Mouse (Mus musculus): ENCODE measurements around the gene Hs3st3b1.

The Hs3st3b1 gene

DNA sequence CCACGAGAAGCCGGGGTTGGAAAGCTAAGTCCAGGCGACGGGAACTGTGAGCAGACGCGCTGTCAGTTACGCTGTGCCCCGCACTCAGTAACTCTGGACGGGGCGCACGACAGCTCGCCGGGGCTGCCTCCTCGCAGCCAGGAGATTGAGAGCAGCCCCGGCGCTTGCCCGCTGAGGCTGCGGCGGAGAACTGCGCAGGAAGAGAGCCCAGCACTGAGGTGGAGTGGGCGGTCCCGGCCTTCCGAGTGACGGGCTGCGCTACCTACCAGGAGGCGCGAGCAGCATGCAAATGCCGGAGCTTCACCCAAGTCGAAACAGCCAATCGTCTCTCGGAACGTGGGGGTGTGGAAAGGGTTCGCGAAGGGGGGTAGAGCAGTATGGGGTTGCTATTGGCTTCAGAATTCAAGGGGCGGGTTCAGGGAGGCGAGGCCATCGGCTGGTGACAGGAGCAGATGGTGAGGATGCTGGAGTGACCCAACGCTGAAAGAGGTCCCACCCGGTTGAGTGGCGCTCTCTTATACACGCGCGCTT, at the start of gene Hs3st3b1:
TSS of gene Hs3st3b1 (minus strand) at position 200 of the 531 bp plus-strand sequence.
- peak; percentile 76 for DNase-seq (ENCODE audit: low spot score)

- DNase-seq (ENCODE audit: low spot score): no peak
Measured at GRCm38 (mm10) chr11:63971462-63971861, 49.4 kb upstream of the Hs3st3b1 start.

- no peak for DNase-seq (ENCODE audit: low spot score)
Measured at GRCm38 (mm10) chr11:63970818-63971217, 48.7 kb upstream of the Hs3st3b1 start.

GRCm38 (mm10) chr11:63969205-63969910, 47.3 kb upstream of the Hs3st3b1 start:
- DNase-seq (ENCODE audit: low spot score): peak; percentile 21

GRCm38 (mm10) chr11:63968388-63969035, 46.4 kb upstream of the Hs3st3b1 start:
- no peak for DNase-seq (ENCODE audit: low spot score)

DNA sequence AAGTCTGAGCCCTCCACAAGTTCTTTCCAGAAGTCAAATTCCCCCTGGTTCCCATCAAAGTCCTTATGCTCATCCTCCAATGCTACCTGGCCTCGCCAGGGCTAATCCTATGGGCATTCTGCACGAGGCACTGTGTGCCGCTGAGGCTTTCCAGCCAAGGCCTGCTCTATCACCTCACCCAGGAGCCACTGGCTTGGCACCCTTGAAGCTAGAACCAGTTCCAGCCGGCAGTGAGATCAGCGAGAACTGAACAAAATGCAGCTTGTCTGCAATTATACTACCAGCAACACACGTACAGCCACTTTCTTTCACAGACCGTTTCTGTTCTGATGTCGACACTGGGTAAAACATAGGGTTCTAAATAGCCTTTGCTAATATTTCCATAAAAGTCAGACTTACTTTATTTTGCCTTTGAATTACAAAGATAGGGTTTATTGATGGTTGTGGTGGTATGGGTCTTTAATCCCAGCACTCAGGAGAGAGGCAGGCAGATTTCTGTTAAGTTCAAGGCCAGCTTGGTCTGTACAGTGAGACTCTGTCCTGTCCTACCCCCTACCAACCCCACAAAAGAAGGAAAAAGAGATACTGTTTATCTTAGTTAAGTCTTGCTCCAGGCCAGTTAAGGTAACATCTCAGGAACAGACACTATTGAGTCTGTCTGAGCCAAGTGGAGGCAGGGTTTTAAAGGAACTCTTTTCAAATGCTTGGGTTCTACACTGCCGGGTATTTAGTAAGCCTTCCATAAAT, 45.7 kb upstream of the Hs3st3b1 start:
- DNase-seq (ENCODE audit: low spot score): no peak

DNA sequence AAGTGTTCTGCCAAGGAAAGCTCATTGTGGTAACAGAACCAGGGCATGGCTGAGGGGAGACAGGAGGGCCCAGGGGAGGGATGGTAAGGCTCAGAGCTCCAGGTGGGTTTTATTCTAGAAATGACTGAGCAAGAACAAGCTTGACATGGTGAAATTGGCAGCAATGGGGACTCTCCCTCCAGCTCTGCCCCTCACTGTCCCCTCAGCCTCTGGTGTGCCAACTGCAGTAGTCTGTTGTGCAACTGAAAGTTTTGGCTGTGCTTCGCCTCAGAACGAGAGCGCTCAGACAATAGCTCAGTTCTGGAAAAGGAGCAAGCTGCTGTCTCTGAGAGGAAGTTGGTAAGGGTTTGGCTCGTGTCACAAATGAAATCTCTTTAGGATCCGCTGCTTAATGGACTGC, 43.3 kb upstream of the Hs3st3b1 start:
- DNase-seq (ENCODE audit: low spot score): no peak

- DNase-seq (ENCODE audit: low spot score): no peak
Measured at GRCm38 (mm10) chr11:63957207-63957606, 35.1 kb upstream of the Hs3st3b1 start.

GRCm38 (mm10) chr11:63956748-63957147, 34.7 kb upstream of the Hs3st3b1 start:
- DNase-seq (ENCODE audit: low spot score): no peak

DNA sequence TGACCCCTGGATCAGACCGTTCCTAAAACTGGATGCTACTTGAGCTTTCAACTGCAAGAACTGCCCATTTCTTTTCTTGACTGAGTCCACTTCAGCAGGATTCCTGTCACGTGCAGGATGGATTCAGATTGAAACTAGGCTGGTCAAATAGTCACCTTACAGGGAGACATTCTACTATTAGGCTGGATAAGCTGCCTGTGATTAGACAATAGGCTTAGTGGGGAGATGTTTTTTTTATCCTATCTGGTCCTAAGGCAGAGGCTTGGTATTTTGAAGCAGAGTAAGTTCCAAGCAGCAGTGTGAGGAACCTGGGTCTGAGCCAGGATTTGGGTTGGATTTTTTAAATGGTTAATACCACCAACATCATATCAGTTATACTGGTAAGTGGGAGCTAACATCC, 31.8 kb upstream of the Hs3st3b1 start:
- no peak for DNase-seq (ENCODE audit: low spot score)

GRCm38 (mm10) chr11:63952743-63953191, 30.7 kb upstream of the Hs3st3b1 start:
- no peak for DNase-seq (ENCODE audit: low spot score)

DNA sequence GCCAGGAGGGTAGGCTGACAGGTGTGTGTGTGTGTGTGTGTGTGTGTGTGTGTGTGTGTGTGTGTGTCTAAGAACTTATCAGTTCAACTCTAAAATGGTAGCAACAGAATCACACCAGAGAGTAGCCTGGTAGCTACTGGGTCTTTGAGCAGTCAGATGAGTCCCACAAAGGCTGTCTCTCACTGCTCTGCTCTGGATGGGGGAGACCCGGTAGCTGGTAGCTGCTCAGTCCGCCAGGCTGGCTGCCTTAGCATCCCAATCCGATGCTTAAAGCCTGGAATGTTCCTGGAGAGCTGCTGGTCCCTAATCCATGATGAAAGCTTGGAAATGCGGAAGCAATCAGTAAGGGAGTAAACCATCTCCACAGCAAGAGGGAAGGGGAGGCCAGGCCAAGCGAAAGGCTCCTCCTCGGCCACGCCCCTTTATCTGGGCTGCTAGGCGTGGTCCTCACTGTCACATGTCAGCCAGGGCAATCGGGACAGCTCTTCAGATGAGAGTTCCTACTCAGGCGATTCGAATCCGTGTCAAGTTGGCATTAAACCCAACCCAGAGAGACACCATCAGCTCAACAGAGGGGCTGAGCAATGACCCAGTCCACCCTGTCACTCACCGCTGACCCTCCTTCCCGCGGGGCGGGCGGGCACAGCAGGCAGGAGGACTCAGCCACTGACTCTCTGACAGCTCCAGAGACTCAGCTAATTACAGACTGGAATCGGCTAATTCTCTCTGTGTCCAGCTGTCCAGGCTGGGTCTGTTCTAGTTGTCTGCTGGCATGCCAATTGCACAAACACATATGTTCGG, 29.9 kb upstream of the Hs3st3b1 start:
- DNase-seq (ENCODE audit: low spot score): peak; percentile 21

- DNase-seq (ENCODE audit: low spot score): no peak
Measured at GRCm38 (mm10) chr11:63948371-63948770, 26.3 kb upstream of the Hs3st3b1 start.

DNA sequence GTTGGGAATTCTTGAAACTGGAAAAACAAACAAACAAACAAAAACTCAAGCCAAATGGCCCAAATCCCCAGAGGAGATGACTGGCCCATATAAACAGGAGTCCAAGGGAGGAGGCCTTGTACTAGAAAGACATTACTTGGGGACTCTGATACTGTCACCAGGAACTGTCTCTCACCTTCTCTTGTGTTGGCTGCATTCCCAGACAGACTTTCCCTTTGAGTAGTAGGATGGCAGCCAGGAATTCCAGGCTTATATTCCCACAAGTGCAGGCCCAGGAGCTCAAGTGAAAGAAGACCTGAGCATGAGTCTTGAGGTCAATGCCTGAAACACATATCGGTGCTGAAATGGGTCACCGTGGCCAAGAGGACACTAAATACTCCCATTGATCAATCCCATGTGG, 24.9 kb upstream of the Hs3st3b1 start:
- no peak for DNase-seq (ENCODE audit: low spot score)

DNA sequence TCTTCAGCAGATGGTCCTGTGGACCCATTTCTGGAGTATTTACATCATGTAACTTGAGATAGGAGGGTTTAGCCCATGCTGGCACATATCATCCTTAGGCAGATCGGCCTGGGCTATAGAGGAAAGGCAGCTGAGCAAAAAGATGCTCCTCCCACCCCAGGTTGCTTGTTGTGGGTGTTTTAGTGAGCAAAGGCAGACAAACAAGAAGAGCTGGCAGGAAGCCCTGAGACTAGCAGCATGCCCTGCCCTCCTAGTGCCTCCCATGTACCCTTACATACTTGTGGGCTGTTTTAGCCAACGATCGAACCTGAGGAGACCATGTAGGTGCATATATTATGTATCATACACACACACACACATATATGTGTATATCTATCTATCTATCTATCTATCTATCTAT, 21.9 kb upstream of the Hs3st3b1 start:
- no peak for DNase-seq (ENCODE audit: low spot score)

DNA sequence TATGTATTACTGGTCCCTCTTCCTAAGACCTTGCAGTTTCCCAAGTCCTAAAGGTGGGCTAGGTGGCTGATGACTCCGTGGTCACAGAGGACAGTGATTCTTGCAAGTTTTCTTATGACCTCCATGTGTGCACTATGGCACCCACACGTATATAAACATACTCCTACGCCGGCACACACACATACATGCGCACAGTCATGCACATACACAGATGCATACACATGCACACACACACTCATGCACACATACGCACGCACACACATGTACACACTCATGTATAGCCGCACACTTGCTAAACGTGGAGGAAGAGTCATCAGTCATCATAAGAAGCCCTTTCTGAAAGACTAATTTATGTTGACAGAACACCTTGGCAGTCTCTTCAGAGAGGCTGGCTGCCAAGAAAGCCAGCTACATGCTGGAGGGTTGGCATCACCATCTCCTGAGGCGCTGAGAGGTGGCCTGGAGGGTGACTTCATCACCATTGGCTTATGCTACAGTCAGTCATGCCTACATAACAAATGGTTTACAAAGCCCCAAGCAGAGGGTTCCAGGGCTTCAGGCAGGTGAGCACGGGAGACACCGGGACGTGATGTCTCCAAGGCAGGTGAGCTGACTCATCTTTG, 21.3 kb upstream of the Hs3st3b1 start:
- no peak for DNase-seq (ENCODE audit: low spot score)

DNA sequence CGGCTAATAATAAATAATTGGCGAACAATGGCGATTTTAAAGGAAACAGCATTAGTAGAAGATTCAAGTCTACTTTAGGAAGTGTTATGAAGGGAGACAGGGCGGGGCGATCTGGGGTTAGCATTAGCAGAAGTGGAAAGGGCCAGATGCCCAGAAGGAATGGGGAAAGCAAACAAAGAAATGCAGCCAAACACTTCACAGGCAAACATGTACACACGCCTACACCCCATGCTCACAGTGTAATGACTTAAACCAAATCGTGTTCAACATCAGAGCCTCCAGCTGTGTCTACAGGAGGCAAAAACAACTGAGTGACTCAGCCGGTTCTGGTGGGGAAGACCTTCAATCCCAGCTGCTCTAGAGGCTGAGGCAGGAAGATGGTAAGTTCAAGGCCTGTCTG, 20.1 kb upstream of the Hs3st3b1 start:
- DNase-seq (ENCODE audit: low spot score): no peak

DNA sequence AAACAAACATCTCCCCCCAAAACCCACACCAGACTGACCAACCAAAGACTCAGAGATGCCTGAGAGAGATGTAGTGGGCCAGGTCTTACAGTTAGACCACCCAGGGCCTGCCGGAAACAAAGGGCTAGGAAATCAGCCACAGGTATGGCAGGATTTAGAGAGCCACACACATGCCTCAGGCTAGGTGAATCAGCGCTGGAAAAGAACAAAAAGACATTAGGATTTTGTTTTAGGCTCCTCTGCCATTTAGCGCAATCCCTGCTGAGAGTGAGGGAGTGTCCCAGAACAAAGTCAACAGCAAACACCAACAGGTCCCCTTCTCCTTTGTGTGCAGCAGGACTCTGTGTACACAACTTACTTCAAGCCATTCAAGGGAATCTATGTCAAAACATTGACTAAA, 14.6 kb upstream of the Hs3st3b1 start:
- DNase-seq (ENCODE audit: low spot score): no peak

DNA sequence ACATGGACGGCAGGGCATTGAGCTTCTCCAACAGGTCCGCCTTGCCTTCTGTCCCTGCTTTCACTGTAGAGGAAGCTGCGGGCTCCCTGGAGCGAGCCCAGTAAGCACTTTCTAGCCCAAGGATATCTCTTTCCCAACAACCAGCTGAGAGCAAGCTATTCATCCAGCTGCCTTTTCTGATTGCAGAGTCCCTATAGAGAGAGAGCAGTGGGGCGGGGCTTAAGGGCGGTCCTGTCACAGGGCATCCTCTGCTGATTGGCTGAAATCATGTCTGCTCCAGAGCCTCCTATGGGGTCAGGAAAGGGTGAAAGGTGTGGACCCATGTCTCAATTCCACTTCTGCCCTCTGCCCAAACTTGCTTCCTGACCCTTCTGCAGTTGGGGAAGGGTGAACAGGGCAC, 4.8 kb upstream of the Hs3st3b1 start:
- DNase-seq (ENCODE audit: low spot score): no peak

- DNase-seq (ENCODE audit: low spot score): peak; percentile 76
Measured at GRCm38 (mm10) chr11:63925161-63925582, 3.1 kb upstream of the Hs3st3b1 start.

DNA sequence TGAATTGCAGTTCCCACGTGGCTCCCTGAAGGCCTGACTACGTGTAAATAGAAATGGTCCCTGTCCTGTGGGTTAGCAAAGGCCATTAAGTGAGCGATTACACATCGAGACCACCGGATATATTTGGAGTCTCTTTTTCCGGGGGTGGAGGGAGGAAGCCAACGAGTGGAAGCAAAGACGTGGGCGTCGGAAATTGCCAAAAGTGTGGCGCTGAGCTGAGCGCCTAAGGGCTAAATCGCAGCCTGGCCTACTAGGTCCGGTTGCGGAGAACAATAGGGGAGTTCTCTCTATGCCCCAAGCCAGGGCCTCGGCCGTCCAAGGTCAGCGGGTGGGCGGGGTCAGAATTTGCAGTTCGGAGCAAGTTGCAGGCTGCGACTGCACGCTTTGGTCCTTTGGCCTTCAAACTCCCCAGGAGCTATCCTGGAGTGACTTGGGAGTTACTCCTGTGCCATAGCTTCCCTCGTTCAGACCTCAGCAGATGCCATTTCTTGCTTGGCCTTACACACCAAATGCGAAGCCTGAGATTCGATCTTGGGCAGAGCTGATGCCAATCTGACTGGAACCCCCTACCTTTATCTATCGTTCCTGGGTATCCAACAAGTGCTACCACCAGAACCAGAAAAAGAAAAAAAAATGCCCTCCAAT, 2.3 kb upstream of the Hs3st3b1 start:
- no peak for DNase-seq (ENCODE audit: low spot score)
